Mouse (Mus musculus) mesoderm, embryonic 11.5 days (tissue): ENCODE measurements around the gene 4921507P07Rik.
"Not testable (repeated sequence)": the region's sequence is repeated elsewhere in the genome, so short reads cannot be mapped to it uniquely, and the experiment has no call there.

Experiments
- DNase-seq: peaks from one replicate; pipeline ENCODE4 v3.0.0-alpha.2; 2012; ENCODE audit warnings: low read depth, low spot score

Gene 4921507P07Rik

DNA sequence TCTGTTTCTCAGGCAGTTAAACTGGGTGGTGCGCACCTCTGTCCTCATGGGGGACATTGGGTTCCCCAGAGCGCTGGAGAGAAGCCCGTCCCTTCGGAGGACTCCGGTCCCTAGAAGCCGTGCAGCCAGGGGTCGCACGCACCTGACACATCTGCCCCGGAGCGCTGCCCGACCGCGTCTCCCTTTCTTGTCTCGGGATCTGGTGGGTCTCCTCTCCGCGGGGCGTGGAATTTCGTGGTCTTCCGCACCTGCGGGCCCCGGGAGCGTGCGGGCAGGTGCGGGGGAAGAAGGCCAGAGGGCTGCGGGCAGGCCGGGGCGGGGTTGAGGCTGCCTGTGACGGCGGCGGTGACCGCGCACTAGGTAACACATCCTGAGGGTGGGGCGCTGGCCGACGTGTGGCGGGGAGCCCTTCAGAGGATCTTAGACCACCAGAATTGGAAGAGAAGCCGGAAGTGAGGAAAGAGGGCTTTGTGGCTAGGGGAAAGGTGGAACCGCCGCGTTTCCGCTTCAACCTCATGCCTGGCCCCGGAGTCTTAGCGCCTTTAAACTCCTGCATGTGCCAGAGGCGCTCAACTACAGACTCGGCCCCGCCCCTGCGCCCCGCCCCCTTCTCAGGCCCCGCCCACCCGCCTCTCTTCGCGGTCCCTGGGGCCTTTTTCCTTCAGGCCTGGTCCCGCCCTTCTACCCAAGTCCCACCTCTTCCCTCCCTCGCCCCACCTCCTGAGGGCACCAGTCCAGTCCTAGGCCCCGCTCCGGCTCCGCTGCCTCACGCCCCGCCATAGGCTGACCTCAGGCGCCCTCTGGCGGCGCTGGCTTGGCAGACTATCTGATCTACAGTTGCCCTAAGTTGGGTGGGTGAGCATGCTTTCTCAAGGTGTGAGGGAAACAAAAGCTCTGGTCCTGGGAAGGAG lies at the start of gene 4921507P07Rik:
TSS of gene 4921507P07Rik (minus strand) at position 332 of the 911 bp plus-strand sequence.
- peak; percentile 95 for DNase-seq

DNA sequence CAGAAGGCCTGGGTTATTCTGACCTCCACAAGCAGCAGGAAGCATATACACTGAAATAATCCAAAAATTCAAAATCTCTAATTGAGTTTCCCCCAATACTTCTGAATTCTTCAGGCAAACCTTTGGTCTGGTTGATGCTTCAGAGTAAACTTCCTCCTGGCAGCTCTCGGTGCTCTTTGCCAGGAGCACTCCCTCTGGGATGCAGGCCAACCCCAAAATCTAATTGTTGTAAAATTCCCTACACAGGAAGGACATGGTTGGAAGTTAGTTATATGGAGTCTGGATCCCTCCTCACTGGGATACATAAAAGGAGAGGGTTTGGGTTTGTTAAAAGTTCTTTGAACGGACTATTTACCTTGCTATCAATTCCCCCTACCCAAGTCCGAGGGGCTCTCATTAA lies 48.3 kb upstream of the 4921507P07Rik start:
- no peak for DNase-seq

DNA sequence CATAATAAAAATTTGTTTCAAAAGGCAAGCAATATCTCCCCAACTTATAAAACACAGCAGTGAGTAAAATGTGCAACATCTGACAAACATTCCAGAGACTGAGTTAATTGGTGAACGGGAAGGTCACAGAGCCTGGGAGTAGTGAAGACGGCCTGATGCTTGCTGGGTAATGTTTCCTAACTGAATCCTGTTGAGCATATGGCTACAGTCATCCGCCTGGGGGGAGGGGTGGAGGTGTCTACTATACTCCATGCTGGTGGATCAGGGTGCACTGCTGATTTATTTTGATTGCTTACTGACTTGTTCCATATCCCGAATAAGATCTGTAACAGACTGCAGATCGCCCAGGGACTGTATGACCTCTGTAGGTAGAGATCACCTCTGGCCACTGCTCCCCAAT lies 45.5 kb upstream of the 4921507P07Rik start:
- no peak for DNase-seq

DNA sequence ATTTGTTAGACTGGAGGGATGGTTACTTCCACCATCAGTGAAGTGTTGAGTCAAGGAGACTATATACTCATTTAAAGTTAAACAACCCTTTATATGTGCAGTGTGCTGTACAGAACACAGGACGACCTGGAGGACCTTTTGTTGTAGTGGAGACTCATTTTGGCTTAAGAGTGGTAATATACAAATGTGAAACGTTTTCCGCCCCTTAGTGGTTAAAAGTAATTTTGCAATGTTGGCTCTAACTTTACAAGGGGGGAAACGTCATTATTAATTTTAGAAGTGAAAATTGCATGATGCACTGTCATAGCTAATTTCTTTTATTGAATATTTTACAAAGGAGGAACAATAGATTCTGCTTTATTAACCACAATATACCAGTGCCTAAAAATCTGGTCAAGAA lies 43.9 kb upstream of the 4921507P07Rik start:
- no peak for DNase-seq

DNA sequence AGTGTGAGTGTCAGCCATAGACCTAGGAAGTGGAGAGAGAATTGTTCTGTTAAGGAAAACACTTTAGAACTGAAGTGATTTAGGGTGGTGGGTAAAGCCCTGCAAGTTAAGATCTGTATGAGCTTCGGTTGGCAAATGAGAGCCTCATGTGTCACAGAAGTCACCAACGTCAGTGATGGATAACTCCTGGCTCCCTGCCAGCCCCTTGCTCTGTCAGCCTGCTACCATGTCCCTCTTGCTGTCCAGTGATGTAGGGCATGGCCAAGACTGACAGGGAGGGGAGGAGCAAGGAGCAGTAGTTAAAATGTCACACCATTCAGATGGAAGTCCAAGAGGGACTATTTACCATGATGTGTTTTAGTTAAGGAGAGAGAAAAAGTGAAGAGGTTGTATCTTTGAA lies 43.2 kb upstream of the 4921507P07Rik start:
- peak; percentile 25 for DNase-seq

DNA sequence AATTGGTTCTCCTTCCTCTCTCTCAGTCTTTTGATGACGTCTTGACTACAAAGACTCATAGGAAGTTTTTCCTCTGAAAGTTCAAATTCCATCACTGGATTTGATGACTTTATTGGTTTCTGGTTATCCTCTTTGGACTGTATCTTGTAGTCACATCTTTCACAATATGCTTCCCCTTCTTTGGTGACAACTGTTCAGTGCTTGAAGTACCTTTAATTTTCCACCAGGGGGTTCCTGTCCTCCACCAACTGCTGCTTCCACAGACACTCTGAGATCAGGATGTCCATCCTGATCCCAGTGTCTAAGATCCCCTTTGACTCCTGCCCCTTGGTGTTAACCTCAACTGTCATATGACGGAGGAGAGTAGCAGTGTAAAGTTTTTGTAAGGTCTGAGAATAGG lies 29.7 kb upstream of the 4921507P07Rik start:
- not testable (repeated sequence) for DNase-seq

DNA sequence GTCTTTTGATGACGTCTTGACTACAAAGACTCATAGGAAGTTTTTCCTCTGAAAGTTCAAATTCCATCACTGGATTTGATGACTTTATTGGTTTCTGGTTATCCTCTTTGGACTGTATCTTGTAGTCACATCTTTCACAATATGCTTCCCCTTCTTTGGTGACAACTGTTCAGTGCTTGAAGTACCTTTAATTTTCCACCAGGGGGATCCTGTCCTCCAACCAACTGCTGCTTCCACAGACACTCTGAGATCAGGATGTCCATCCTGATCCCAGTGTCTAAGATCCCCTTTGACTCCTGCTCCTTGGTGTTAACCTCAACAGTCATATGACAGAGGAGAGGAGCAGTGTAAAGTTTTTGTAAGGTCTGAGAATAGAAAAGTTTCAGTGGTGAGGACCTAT lies 21.8 kb upstream of the 4921507P07Rik start:
- not testable (repeated sequence) for DNase-seq

DNA sequence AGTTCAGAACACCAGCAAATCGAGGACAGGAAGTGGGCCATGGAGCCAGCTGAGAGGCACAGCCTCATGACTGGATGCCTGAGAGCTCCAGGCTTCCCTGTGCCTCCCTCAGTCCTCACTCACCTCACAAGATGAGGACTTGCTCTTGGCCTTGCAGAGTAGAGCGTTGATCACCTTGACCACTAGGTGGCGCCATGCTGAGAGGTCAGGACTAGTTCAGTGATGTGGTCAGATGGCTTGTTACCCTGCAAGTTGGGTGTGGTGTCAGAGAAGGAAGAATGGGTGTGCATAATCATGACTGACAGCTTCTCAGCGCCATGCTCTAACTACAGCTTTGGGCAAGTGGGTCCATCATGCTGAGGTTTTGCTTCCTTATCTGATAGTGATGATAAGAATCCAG lies 5.2 kb upstream of the 4921507P07Rik start:
- DNase-seq: peak; percentile 67

DNA sequence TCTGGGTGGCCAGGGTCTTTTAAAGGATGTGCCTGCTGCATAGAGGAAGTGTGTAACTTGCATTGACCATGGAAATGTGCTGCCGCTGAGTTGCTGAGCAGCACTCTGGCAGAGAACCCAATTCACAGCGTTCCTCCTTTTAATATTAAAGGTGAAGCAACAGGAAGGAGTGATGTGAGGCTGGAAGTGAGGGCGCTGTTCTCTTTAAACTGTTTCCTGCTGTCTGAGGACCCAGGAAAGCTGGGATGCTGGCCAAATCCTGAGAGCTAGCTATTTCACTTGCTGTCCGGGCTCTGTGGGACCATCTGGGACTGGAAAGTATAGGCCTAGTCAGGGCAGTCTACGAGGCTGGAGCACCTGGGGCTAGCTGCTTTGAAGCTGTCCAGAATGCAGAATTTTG lies 2.1 kb upstream of the 4921507P07Rik start:
- DNase-seq: no peak

DNA sequence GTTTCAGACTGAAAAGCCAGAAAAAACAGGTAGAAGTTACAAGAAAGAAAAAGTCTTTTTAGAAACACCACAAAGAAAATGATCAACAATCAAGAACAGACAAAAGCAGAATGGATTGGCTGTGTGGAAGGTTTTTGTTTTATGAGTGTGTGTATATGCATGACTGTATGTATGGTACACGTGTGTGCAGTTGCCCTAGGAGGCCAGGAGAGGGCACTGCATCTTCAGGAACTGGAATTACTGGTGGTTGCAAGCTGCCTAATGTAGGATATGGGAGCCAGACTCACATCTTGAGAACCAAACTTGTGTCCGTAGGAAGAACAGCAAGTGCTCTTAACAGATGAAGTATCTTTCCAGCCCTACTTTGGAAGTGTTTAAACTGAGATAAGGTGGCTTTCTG lies 2.1 kb downstream of the 4921507P07Rik start:
- no peak for DNase-seq

DNA sequence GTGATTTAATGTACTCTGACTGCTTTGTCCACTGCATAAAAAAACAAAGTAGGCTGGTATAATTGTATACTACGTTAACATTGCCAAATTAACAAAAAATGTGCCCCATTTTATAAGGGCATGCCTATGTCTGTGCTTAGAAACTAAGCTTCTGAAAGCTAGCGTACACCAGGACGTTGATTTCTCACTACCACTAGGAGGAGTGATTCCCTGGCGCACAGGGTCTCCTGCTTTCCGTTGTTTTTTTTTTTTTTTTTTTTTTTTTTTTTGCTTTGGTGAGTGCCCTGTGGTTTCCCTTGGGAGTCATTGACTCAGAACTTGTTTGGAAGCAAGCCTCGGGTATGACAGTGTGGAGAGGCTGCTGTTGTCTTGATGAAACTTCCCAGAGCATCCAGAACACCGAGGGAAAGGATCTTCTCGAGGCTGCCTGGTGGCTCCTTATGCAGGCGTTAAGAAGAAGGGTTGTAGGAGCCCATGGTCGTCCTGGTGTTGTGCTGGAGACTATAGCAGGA lies 3.0 kb downstream of the 4921507P07Rik start:
- no peak for DNase-seq

DNA sequence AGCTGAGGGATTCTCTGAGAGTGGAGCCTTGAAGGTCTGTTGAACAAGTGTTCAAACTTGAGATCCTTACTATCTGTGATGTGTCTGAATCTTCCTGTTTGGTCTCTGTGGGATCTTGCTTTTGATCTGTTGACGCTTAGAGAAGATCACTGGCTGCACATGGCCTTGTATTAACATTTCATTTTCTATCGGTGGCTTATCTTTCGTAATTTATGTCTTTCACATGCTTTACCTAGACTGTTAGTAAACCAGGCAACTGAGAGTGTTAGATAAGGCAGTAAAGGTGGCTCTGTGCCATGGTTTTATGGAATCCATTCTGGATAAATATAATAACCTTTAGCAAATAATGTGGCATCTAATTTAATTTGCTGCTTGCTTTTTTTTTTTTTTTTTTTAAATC lies 6.2 kb downstream of the 4921507P07Rik start:
- DNase-seq: no peak

DNA sequence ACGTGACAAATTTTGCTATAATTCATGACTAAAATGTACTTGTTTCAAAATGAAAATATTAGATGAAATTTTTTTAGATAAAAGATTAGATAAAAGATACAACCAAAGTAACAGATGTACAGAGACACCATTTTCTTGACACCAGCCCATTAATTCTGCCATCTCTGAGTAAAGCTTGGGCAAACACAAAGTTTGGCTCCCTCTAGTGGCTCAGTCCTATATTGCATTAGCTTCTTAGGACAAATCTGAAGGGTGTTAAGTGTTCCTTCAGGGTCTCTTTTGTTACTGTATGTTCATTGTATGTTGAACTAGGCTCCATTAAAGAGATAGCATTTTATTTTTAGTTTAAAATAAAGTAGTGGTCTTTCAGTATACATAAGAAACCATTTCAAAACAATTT lies 8.2 kb downstream of the 4921507P07Rik start:
- peak; percentile 83 for DNase-seq

DNA sequence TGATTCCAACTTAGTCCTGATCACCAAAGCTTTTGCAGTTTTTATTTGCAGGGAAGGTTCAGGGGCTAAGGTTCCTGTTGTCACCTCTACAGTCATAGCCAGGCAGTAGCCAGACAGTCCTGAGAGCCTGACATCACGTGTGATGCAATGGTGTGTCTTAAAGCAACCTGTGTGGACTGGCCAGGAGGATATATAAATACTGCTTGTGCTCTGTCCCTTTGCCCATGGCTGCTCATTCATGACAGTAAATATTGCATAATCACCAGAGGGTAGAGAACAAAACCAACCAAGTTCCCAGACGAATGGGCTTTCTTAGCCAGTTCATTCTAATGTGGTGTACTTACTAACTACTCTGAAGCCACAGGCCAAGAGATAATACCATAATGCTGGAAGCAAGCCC lies 9.0 kb downstream of the 4921507P07Rik start:
- DNase-seq: no peak

DNA sequence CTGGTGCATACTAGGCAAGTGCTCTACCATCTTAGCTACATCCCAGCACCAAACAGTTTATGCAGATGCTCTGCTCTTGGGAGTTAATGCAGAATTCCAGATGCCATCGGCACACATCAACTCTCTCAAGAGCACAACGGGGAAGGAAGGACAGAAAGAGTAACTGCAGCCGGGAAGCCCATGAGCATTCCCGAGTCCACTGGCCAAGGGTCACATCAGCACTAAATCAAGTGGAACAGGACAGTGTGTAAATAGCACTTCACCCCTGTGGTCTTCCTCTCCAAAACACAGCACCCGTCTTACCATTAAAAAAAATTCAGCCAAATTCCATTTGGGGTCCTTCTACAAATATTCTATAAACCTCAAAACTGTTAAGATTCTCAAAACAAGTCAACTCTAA lies 10.1 kb downstream of the 4921507P07Rik start:
- peak; percentile 32 for DNase-seq

DNA sequence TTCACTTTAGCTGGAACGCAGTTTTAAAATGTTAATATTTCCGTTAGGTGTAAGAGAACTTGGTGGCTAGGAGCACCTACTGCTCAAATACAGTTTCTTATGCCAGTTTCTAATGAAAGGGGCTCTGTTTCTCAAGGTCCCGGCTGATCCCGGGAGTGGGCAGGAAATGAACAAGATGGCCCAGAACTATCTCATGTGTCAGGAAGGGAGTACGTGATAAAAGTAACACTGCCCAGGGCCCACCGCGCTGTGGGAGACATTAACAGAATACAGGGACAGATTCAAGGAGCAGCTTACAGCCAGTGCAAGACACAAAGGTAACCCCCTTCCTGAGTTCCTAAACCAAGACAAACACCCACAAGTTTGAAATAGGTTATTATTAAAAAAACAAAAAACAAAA lies 10.7 kb downstream of the 4921507P07Rik start:
- no peak for DNase-seq

DNA sequence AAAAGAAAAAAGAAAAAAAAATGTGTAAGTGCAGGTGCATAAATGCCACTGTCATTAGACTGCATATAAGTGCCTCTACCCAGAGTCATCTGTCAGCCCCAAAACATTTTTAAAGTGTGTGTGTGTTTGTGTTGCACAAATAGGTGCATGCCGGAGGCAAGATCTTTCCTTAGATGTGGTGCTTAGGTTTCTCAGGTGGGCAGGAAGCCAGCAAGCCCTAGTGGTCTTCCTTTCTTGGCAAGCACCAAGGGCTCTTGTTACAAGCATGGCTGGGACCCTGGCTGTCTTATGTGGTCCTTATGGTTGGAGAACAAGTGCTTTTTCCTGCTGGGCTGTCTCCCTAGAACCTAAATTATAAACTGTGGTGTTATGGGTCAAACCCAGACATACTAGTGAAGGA lies 24.8 kb downstream of the 4921507P07Rik start:
- no peak for DNase-seq

DNA sequence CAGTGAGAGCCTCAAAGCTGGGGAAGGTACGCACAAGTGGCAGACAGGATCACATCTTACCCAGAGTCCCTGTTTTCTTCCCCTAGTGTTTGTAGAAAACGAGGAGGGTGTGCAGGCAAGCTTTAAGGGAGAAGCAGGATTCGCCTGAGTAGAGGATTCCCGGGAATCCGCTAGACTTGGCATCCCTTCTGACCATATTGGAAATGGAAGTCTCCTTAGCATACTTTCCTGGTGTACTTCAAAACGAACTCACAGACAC lies 29.5 kb downstream of the 4921507P07Rik start:
- DNase-seq: no peak

DNA sequence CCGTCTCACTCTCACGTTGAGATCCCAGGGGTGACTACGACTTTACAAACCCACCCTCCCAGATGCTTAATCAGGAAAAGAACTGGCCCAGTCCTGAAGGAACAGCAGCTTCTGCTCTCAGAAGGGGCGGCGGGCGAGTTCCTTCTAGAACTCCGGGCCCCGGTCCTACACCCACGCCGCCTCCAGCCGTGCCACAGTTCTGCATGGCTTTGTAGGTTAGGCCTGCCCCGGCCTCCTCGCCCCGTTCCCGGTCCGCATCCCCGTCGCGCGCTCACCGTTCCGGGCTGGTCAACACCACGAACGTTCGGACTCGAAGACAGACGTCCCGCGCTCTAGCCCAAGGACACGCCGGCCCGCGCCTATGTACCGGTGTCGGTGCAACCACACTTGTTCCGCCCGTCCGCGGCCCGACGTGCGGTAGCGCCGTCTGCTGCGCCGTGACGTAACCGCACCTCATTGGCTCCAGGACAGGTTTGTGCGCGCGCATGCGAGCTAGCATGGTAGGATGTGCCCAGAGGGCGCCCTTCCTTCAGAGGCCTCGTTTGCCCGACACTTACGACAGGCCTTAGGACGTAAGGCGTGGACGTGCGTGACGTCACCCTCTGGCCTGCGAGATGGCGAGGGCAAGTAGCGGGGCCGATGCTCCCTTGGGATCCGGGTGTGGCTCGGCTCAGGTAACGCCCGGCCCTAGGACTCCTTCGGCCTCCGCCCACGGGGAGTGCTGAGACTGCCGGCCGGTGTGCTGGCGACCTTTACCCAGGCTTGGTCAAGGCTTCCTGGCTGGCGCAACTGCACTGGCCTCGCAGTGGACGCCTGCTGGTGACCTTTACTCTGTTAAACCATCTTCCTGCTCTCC lies 30.1 kb downstream of the 4921507P07Rik start, which contains the start of gene Cycs:
TSS of gene Cycs (minus strand) at position 398 of the 856 bp plus-strand sequence.
- DNase-seq: peak; percentile 100

DNA sequence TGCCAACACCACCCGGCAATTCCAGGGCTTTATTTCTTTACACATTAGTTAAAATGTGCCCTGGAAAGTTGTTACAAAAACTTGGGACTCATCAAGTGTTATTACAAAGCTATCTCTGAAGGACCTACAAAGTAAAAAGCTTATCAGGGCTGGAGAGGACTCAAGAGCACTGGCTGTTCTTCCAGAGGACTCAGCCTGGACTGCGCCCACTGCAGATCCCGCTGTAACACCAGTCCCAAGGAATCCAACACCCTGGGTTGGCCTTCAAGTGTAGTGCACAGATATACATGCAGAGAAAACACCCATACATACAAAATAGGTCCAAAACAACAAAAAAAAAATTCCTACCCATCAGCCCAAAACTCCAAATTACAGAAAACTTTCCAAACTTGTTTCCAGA lies 32.8 kb downstream of the 4921507P07Rik start:
- DNase-seq: no peak

DNA sequence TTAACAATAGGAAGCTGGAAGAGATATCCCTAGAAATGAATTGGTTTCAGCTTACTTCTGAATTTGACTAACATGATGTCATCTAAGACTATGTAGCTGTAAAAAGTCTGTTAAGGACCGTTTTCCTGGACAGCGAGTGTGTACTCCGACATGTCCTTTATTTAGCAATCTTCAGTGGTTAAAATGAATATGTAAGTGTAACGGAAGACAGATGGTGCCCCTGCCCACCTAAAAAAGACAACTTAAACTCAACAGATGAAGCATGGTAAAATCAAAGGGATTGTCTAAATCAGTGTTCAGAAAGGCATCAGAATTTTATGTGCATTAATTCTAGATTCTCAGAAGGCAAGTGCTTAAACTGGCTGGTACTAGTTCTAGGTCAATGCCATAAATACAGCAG lies 34.0 kb downstream of the 4921507P07Rik start:
- DNase-seq: no peak

DNA sequence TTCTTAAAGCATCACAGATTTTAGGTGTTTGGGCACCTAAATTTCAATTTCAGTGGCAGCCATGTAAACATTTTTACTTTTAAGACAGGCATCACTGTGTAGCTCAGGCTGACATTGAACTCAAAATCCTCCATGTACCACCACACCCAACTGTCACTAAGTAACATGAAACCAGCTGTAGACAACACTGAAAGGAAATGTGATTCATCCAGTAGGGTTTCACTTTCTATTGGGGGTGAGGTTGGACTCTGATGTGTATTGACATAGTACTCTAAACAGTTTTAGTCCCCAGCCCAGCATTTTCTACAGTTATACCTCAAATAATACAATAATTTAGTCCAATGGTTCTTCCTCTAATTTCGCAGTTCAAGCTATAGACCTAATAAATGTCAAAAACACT lies 35.7 kb downstream of the 4921507P07Rik start:
- DNase-seq: no peak

DNA sequence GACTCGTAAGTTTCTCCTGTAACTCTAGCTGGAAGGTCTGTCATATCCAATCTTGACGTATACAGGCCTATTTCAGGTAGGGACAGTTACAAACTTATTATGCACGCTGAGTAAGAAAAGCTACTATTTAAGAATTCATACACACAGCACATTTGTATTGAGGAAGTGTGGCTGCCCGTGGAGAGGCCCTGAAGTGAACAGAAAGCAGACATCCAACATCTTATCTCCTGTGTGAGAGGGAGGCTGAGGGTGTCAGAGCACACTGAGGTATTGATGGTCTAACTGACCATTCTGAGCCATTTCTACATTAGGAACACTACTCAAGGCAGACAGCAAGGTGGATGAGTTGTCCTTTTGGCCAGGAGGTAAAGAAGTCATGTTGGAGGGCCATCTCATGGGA lies 37.6 kb downstream of the 4921507P07Rik start:
- DNase-seq: no peak
